Mouse (Mus musculus) Patski (cell line): ENCODE measurements around the gene Khdc4. TPM values are rescaled to one million over a fixed set of nuclear protein-coding genes. Genes with fewer than 3 reads are reported as not detected.

Experiments
- ATAC-seq: fragments of 100-300 bp; one replicate; pipeline ENCODE4 v1.8.0; 2021
- CTCF ChIA-PET: fragments of 350-600 bp; sonication (Branson Sonifier 250); formaldehyde crosslinking; loops from one replicate; lab custom pipeline; 2022; ENCODE audit warnings: inconsistent platforms; lab: Charles Lee
- POLR2A ChIA-PET: fragments of 350-600 bp; sonication (Branson Sonifier 250); formaldehyde crosslinking; loops from one replicate; lab custom pipeline; 2022; ENCODE audit warnings: antibody characterized with exemption, inconsistent platforms; lab: Charles Lee
- DNase-seq: peaks from one replicate; pipeline ENCODE4 v3.0.0-alpha.2; 2011; ENCODE audit warnings: low read depth, low spot score
- H3K27me3 ChIP-seq: fragments of 371-371 bp; one replicate; pipeline ENCODE4 v1.5.1; 2021
- CTCF ChIP-seq: fragments of 100-300 bp; IDR thresholded peaks from one replicate; pipeline ENCODE4 v1.5.1; 2021
- in situ Hi-C: fragments of 300-500 bp; cut with MboI; formaldehyde crosslinking; loops from 3 replicates; pipeline ENCODE4 v1.11.1; 2018; ENCODE audit warnings: low pct_unique_long_range_greater_than_20kb, mixed read lengths
- polyA plus RNA-seq: library from polyadenylated mRNA; unstranded; gene quantifications from one replicate; pipeline ENCODE4 v1.2.3, GENCODE M21; 2021

Khdc4 gene
- polyA plus RNA-seq, 1 experiment from 2014 or later: 112 TPM

GRCm38 (mm10) chr3:88745534-88745933 is 59.9 kb downstream of the Khdc4 start:
- in situ Hi-C loops: loop anchor here (5.0 kb wide), 1 partner anchor 68 kb away; no protein-coding TSS in a partner anchor
- TF ChIP-seq CTCF: no peak
- CTCF ChIA-PET: interaction anchor here (1.0 kb wide), 1 partner anchor 32 kb away, joined by 4 read pairs; no protein-coding TSS in a partner anchor

GRCm38 (mm10) chr3:88746139-88746870 is 60.7 kb downstream of the Khdc4 start:
- CTCF ChIA-PET: interaction anchor here (1.0 kb wide), 1 partner anchor 33 kb away, joined by 4 read pairs; no protein-coding TSS in a partner anchor
- in situ Hi-C loops: loop anchor here (5.0 kb wide), 1 partner anchor 69 kb away; no protein-coding TSS in a partner anchor
- POLR2A ChIA-PET: interaction anchor here (0.7 kb wide), 2 partner anchors 11 to 61 kb away, joined by 3 to 4 read pairs; no protein-coding TSS in a partner anchor
- ATAC-seq (no peak), DNase-seq (no peak)
- TF ChIP-seq CTCF: no peak
- H3K27me3 ChIP-seq: no peaks in the 10 kb centered on the region

More at GRCm38 (mm10) chr3:88745534-88745933, 59.9 kb downstream of the Khdc4 start:
- H3K27me3 ChIP-seq: no peaks in the 10 kb centered on the region
- POLR2A ChIA-PET: interaction anchor here (0.7 kb wide), 1 partner anchor 61 kb away, joined by 3 read pairs; no protein-coding TSS in a partner anchor
- ATAC-seq (no peak), DNase-seq (no peak)

- ChIA-PET POLR2A (interaction anchor here (0.7 kb wide), 1 partner anchor 11 kb away, joined by 4 read pairs; no protein-coding TSS in a partner anchor), CTCF (no interaction called here)
- ATAC-seq (no peak), DNase-seq (no peak)
- TF ChIP-seq CTCF: no peak
- no peaks in the 10 kb centered on the region for H3K27me3 ChIP-seq
- in situ Hi-C loops: loop anchor here (5.0 kb wide), 1 partner anchor 70 kb away; no protein-coding TSS in a partner anchor
Measured at GRCm38 (mm10) chr3:88746871-88747231, 61.2 kb downstream of the Khdc4 start.

- CTCF ChIA-PET: interaction anchor here (0.9 to 2.2 kb wide), 5 partner anchors 11 to 77 kb away, joined by 3 to 8 read pairs (median 3); no protein-coding TSS in a partner anchor
- POLR2A ChIA-PET: interaction anchor here (1.2 kb wide), 1 partner anchor 36 kb away, joined by 3 read pairs; no protein-coding TSS in a partner anchor
- ATAC-seq: no peak
- in situ Hi-C loops: no loop called here
- DNase-seq: no peak
- H3K27me3 ChIP-seq: no peaks in the 10 kb centered on the region
- no peak for TF ChIP-seq CTCF
Measured at GRCm38 (mm10) chr3:88754283-88754682, 68.7 kb downstream of the Khdc4 start.

- in situ Hi-C loops: loop anchor here (5.0 kb wide), 1 partner anchor 148 kb away; the partner anchor contains the start of gene Arhgef2
- no peaks in the 10 kb centered on the region for H3K27me3 ChIP-seq
- no peak for ATAC-seq
- ChIA-PET CTCF (interaction anchor here (0.6 to 1.2 kb wide), 2 partner anchors 15 to 35 kb away, joined by 3 read pairs; no protein-coding TSS in a partner anchor), POLR2A (interaction anchor here (0.8 to 1.3 kb wide), 3 partner anchors 12 to 157 kb away, joined by 3 read pairs; no protein-coding TSS in a partner anchor)
- DNase-seq: no peak
- TF ChIP-seq CTCF: no peak
Measured at GRCm38 (mm10) chr3:88755541-88755940, 69.9 kb downstream of the Khdc4 start.

- in situ Hi-C loops: loop anchor here (5.0 kb wide), 1 partner anchor 149 kb away; the partner anchor contains the start of gene Arhgef2
- TF ChIP-seq CTCF: no peak
- ATAC-seq (no peak), DNase-seq (no peak)
- CTCF ChIA-PET: interaction anchor here (0.6 to 1.4 kb wide), 6 partner anchors 14 to 79 kb away, joined by 3 read pairs; no protein-coding TSS in a partner anchor
- no peaks in the 10 kb centered on the region for H3K27me3 ChIP-seq
- POLR2A ChIA-PET: interaction anchor here (0.9 to 1.3 kb wide), 3 partner anchors 29 to 156 kb away, joined by 3 read pairs; no protein-coding TSS in a partner anchor
Measured at GRCm38 (mm10) chr3:88756276-88756675, 70.7 kb downstream of the Khdc4 start.

- in situ Hi-C loops: loop anchor here (5.0 kb wide), 1 partner anchor 151 kb away; the partner anchor contains the start of gene Arhgef2
- H3K27me3 ChIP-seq: no peaks in the 10 kb centered on the region
- DNase-seq (no peak), ATAC-seq (no peak)
- TF ChIP-seq CTCF: no peak
- ChIA-PET CTCF (no interaction called here), POLR2A (interaction anchor here (0.6 to 0.9 kb wide), 2 partner anchors 10 to 11 kb away, joined by 4 read pairs; no protein-coding TSS in a partner anchor)
Measured at GRCm38 (mm10) chr3:88758045-88758500, 72.5 kb downstream of the Khdc4 start.

GRCm38 (mm10) chr3:88761619-88762018 is 76.0 kb downstream of the Khdc4 start:
- ATAC-seq: no peak
- TF ChIP-seq CTCF: no peak
- POLR2A ChIA-PET: no interaction called here
- no peaks in the 10 kb centered on the region for H3K27me3 ChIP-seq
- DNase-seq: no peak
- CTCF ChIA-PET: interaction anchor here (1.3 kb wide), 1 partner anchor 43 kb away, joined by 3 read pairs; no protein-coding TSS in a partner anchor
- in situ Hi-C loops: no loop called here

GRCm38 (mm10) chr3:88762401-88762831 is 76.8 kb downstream of the Khdc4 start:
- TF ChIP-seq CTCF: no peak
- DNase-seq: no peak
- no peak for ATAC-seq
- ChIA-PET POLR2A (no interaction called here), CTCF (interaction anchor here (0.7 to 0.9 kb wide), 2 partner anchors 10 to 18 kb away, joined by 3 read pairs; no protein-coding TSS in a partner anchor)
- H3K27me3 ChIP-seq: no peaks in the 10 kb centered on the region
- in situ Hi-C loops: no loop called here

Other genes starting within 250 kb of the Khdc4 start
- gene Sema4a, start 224.6 kb upstream of the Khdc4 start, polyA plus RNA-seq: 6.6 TPM
- gene Lmna, start 175.8 kb upstream of the Khdc4 start, polyA plus RNA-seq: 401 TPM
- gene Mex3a, start 153.4 kb upstream of the Khdc4 start, polyA plus RNA-seq: 42.6 TPM
- 0.41 TPM for gene Rab25, start 137.5 kb upstream of the Khdc4 start, polyA plus RNA-seq
- gene Lamtor2, start 132.7 kb upstream of the Khdc4 start, polyA plus RNA-seq: 264 TPM
- gene Ubqln4, start 132.0 kb upstream of the Khdc4 start, polyA plus RNA-seq: 143 TPM
- 410 TPM for gene Ssr2, start 109.9 kb upstream of the Khdc4 start, polyA plus RNA-seq
- 175 TPM for gene Arhgef2, start 79.8 kb upstream of the Khdc4 start, polyA plus RNA-seq
- not detected for gene Rxfp4, start 32.7 kb upstream of the Khdc4 start, polyA plus RNA-seq
- 82.7 TPM for gene Rit1, start 31.0 kb downstream of the Khdc4 start, polyA plus RNA-seq
- 61.9 TPM for gene Syt11, start 89.4 kb downstream of the Khdc4 start, polyA plus RNA-seq
- gene Gon4l, start 149.4 kb downstream of the Khdc4 start, polyA plus RNA-seq: 45.0 TPM
- 90.3 TPM for gene Msto1, start 228.2 kb downstream of the Khdc4 start, polyA plus RNA-seq